Mouse (Mus musculus): ENCODE data around the gene Zfp658.
A peak's percentile ranks its signal among the peaks of the same experiment; 100 is the strongest.

The Zfp658 gene

DNA sequence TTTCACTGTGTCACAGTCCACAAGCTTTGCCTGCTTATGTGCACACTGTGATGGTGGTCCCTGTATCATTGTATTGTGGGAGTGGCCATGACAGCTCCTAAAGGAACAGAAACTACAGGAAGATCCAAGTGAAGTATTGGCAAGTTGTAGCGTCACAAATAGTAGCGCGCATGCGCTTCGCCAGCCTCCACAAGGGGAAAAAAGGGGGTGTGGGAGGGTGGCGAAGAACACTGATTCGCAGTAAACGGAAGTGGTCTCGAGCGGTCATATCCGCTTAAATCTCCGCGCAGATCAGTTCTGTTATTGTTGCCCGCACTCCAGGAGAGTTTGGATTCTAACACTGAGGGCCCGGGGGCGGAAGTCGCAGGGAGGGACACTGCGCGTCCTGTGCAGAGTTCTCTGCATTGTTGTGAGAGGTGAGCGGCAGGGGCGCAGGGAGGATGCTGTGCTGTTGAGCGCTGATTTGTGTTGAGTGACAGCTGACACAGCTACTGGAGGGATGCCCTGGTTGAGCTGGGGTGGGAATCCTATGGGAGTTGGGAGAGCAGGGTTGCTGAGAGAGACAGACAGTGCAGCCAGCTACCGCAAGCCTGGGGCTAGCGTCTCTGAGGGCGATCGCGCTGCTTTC, at the start of gene Zfp658:
TSS of gene Zfp658 (plus strand) at position 251 of the 628 bp plus-strand sequence.
- DNase-seq (ENCODE audit: low read depth): peak; percentile 96

- no peak for DNase-seq (ENCODE audit: low read depth)
Measured at GRCm38 (mm10) chr7:43512519-43512918, 49.5 kb upstream of the Zfp658 start.

DNA sequence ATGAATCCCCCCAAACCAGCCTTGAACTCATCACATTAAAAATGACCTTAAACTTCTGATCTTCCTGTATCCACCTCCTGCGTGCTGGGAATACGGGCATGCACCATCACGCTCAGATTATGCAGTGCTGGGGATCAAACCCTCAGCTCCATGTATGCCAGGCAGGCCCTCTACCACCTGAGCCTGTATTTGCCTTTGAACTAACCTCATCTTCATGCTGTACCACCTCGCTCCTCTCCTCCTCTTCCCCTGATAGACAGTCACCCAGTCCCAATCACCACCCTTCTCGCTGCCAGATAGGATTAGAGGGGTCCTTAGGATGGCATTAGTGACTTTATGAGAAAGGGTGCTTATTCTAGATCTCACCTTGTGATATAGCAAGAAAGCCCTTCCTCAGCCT, 47.0 kb upstream of the Zfp658 start:
- DNase-seq (ENCODE audit: low read depth): no peak

DNA sequence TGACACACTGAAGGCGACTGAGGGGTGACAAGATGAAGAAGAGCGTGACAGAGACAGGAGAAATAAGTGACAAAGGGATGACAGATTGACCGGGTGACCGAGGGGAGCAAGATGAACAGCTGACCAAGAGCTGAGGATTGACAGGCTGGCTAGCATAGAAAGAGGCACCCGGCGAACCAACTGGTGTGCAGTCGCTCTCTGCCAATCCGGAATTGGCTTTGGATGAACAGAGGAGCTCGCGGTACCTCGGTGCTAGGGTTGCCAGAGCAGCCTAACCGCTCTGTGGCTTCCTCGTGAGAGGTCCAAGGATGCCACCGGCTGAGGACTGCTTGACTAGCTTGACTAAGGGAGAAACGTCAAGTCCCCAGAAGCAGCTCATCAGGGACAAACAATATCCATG, 43.7 kb upstream of the Zfp658 start:
- DNase-seq (ENCODE audit: low read depth): no peak

DNA sequence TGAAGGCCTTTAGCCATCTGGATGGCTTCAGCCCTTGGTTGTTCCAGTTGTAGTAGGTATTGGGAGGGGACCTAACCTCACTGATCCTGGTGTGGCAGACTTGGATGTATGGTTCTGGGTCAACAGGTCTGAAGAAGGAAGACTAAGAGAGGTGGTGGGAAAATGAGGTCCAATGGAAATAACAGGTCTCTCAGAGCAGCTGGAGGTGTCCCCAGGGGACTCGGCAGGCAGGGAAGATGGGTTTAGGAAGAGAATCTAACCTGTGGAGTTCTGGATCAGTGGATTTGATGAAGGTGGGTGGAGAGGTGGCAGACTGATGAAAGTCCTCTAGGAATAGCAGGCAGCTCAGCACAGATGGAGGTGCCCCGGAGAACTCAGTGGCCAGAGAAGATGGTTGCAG, 39.3 kb upstream of the Zfp658 start:
- no peak for DNase-seq (ENCODE audit: low read depth)

- peak; percentile 15 for DNase-seq (ENCODE audit: low read depth)
Measured at GRCm38 (mm10) chr7:43525313-43525712, 36.7 kb upstream of the Zfp658 start.

DNA sequence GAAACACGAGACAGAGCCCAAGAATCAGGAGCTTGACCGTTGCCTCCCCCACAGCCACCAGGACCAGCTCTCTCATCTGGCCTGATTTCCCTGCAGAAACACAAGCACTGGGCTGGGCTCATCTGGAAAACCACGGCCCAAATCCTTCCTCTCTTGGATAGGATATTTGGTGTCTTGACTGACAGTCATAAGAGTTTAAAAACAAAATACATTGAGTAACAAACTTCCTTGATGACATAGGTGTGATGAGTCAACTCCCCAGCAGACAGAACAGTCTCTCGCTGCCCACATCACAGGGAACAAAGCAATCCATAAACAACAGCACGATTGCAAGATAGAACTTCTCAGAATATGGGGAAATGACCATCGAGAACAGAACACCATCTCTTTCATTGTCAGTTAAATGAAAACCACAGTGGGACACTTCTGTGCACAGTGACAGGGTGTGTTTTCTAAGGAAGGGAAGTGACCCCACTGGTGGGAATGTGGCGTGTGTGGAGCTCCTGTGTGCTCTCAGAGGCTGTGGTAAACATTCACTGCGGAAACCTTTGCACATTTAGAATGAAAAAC, 31.8 kb upstream of the Zfp658 start:
- no peak for DNase-seq (ENCODE audit: low read depth)

- no peak for DNase-seq (ENCODE audit: low read depth)
Measured at GRCm38 (mm10) chr7:43532936-43533505, 29.0 kb upstream of the Zfp658 start.

DNA sequence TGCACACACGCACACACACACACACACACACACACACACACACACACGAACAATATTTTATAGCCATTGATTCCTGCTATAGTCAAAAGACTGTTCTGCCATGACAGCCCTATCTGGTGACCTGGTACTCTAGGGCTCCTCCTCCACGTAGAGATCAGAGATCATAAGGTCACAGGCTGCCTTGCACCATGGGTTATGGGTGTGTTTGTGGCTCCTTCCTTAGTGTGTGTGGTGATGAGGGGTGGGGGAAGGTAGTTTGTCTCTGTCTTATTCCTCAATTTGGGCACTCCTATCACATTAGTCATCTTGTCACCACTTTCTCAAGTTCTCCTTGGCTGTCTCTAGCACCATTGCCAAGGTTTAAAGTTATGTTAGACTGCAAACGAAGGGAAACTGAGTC, 23.5 kb upstream of the Zfp658 start:
- DNase-seq (ENCODE audit: low read depth): no peak

DNA sequence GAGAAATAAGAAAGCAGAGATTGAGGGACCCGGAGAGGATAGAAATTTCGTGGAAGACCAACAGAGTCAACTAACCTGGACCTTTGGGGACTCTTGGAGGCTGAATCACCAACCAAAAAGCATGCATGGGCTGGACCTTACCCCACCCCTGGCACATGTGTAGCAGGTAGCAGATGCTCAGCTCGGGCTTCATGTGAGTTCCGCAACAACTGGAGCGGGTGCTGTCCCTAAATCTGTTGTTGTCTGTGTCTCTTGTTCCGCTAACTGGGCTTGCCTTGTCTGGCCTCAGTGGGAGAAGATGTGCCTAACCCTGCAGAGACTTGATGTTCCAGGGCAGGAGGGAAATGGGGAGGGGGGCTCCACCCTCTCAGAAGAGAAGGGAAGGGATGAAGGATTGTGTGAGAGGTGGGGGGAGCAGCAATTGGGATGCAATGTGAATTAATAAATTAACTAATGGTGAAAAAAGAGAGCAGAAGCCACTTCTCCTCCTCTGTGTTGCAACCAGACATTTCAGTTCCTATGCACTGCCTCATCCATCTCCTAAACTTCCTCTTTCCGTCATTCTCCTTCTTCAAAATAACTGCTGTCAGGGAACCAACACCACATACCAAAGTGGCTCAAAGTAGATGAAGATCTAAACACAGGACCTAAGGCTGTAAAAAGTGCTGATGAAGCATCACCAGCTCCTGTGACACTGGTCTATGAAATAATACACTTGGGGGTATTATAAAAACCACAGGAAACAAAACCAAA, 17.7 kb upstream of the Zfp658 start, which contains the start of gene Cd33:
TSS of gene Cd33 (minus strand) at position 204 of the 753 bp plus-strand sequence.
- no peak for DNase-seq (ENCODE audit: low read depth)

GRCm38 (mm10) chr7:43545656-43546545, 16.2 kb upstream of the Zfp658 start:
- DNase-seq (ENCODE audit: low read depth): no peak

- DNase-seq (ENCODE audit: low read depth): no peak
Measured at GRCm38 (mm10) chr7:43547666-43548065, 14.4 kb upstream of the Zfp658 start.

- no peak for DNase-seq (ENCODE audit: low read depth)
Measured at GRCm38 (mm10) chr7:43548206-43548605, 13.8 kb upstream of the Zfp658 start.

DNA sequence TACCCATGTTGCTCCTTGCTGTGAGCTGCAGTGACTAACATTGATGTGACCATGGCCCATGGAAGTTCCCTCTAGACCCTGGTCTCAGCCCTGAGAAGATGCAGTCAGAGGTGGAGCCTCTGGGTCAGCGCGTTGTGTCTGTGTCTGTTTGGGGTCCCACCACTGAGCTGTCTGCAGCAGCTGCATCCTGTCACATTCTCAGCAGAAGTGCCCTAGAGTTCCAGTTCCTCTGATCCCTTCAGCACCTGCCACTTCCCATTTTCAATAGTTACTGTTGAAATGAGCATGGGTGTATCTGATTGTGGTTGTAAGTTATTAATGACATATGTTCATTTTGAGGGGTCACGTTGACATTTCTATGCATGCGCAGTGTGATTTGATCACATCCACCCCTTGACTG, 8.9 kb upstream of the Zfp658 start:
- no peak for DNase-seq (ENCODE audit: low read depth)

DNA sequence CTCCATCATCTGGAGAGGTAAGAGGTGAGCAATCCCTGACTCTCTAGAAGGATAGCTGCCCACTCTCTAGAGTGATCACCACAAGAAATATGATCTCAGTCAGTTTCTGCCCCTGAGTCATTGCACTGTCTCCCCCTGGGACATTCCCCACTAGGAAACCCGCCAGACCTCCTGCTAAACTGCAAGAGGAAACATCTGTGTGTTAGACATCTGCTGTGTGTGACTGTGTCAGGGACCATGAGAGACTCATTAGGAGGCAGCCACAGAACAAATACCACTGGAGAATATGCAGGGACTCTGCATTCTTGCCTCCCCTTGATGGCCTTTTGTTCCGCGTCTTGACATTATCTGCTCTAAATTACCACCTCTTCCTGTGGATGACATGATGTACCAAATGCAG, 7.5 kb upstream of the Zfp658 start:
- no peak for DNase-seq (ENCODE audit: low read depth)

- DNase-seq (ENCODE audit: low read depth): no peak
Measured at GRCm38 (mm10) chr7:43555351-43555750, 6.7 kb upstream of the Zfp658 start.

DNA sequence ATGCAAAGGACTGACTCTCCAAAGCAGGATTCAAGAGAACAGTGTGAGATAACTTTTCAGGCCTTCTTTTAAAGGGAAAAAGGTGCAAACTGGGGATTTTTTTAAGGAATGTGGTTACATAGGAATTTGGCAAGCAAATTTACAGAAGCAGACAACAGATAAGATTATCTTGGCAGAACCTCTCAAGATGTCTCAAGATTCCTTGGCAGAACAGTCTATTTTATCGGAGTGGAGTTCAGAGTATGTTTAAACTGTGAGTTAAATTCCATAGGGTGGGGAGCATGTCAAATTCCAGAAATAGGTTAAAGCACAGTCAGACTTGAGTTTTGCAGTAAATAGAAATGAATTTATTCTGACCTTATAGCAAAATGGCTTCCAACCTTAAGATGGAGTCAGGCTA, 5.2 kb upstream of the Zfp658 start:
- no peak for DNase-seq (ENCODE audit: low read depth)

DNA sequence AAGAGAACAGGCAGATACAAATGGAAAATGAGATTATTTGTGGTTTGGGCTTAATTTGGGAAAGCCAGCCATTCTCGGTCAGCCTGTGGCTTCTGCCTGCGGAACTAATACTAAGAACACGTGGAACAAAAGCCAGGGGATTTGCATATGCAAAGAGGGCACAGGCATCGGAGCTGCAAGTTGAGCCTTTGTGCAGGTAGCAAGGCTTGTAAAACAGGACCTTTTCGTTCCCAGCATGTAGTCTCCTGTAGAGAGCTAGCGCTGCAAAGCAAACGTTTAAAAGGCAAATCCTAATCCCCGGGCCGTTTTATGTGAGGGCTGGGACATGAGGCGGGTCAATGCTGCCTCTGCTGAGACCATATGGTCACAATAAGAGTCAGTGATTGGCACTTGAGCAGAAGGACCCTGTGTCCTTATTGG, 605 bp downstream of the Zfp658 start:
- peak; percentile 66 for DNase-seq (ENCODE audit: low read depth)

DNA sequence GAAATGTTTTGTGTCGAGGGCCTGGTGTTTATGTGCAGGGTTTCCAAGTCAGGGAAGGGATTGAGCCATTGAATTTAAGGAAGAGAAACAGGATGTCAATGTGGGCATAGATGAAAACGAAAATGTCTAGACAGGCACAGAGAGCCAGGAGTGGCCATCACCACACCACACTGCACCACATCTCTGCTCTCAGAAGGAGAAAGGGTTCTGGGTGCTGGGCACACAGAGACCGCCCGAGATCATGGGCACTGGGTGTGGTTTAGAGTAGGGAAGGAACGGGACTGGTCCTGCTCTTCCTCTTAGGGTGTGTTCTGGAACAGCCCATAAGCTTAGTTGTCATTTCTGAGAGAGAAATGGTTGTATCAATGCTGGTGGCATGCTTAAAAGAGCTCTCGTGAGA, 1.2 kb downstream of the Zfp658 start:
- no peak for DNase-seq (ENCODE audit: low read depth)

DNA sequence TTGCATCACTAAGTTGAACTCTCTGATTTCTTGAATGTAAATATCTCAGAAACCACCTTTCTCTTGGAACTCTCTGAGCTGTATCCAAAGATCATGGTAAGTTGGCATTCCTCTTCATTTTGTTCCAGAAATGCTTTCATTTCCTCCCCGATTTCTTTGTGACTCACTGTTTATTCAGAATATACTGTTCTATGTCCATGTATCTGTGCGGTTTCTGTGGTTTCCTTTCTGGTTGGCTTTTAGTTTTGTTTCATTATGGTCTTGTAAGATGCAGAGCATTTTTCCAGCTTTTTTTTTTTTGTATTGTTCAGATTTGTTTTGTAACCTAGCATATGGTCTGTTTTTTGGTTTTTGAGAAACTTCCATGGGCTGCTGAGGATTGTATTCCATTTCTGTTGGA, 9.2 kb downstream of the Zfp658 start:
- DNase-seq (ENCODE audit: low read depth): no peak

GRCm38 (mm10) chr7:43579440-43580171, 17.6 kb downstream of the Zfp658 start, which contains the start of gene Zfp719:
Zfp719 (plus strand) TSS chr7:43579610.
- peak; percentile 98 for DNase-seq (ENCODE audit: low read depth)
